Mouse (Mus musculus) embryonic stem cell, embryonic (primary cell): ENCODE data around the gene Gbgt1.

Experiments used
- CTCF ChIA-PET, 4 experiments: fragments of 300-600 bp in 2 of 4; fragments of 350-600 bp in 2 of 4; sonication (Branson Sonifier 250); formaldehyde crosslinking; loops; one replicate each; lab custom pipeline; 2022; ENCODE audit warnings: inconsistent platforms in 2 of 4; lab: Charles Lee
- POLR2A ChIA-PET, 4 experiments: fragments of 300-600 bp in 2 of 4; fragments of 350-600 bp in 2 of 4; sonication (Branson Sonifier 250); formaldehyde crosslinking; loops; one replicate each; lab custom pipeline; 2022; ENCODE audit warnings: antibody characterized with exemption in 4 of 4, inconsistent platforms in 1 of 4; lab: Charles Lee

Gbgt1 gene

GRCm38 (mm10) chr2:28528354-28528730 is 31.7 kb downstream of the Gbgt1 start:
- CTCF ChIA-PET, result interaction anchor here in 3 of 4 experiments (0.8 to 4.7 kb wide), 4 partner anchors 11 to 88 kb away, joined by 3 to 51 read pairs (median 15); no protein-coding TSS in a partner anchor
- POLR2A ChIA-PET, result interaction anchor here in 3 of 4 experiments (0.5 to 3.5 kb wide), 13 partner anchors 8 to 444 kb away, joined by 3 to 15 read pairs (median 3); no protein-coding TSS in a partner anchor

- POLR2A ChIA-PET, result interaction anchor here in 2 of 4 experiments (0.9 to 3.5 kb wide), 3 partner anchors 12 to 23 kb away, joined by 4 to 15 read pairs (median 11); no protein-coding TSS in a partner anchor
- CTCF ChIA-PET, result interaction anchor here in 1 of 4 experiments (0.5 to 1.3 kb wide), 3 partner anchors 12 to 717 kb away, joined by 3 to 6 read pairs (median 3); no protein-coding TSS in a partner anchor
Measured at GRCm38 (mm10) chr2:28529856-28530255, 33.2 kb downstream of the Gbgt1 start.

GRCm38 (mm10) chr2:28530311-28530710 is 33.6 kb downstream of the Gbgt1 start:
- CTCF ChIA-PET, result interaction anchor here in 1 of 4 experiments (1.2 kb wide), 1 partner anchor 77 kb away, joined by 3 read pairs; no protein-coding TSS in a partner anchor
- POLR2A ChIA-PET, result interaction anchor here in 1 of 4 experiments (0.9 to 2.0 kb wide), 2 partner anchors 8 to 13 kb away, joined by 4 to 11 read pairs; no protein-coding TSS in a partner anchor

- ChIA-PET POLR2A (interaction anchor here (0.5 to 3.0 kb wide), 18 partner anchors 7 to 315 kb away, joined by 3 to 13 read pairs (median 4); partner anchors contain the start of genes 1700007K13Rik (in 2 of the 4), Gm10134 (in 1 of the 4), Gtf3c5 (in 1 of the 4) and Ralgds (in 1 of the 4)), CTCF (interaction anchor here (0.6 to 1.6 kb wide), 13 partner anchors 14 to 66 kb away, joined by 3 to 10 read pairs (median 4); partner anchors contain the start of gene Gm10134 (in 1 of the 4))
Measured at GRCm38 (mm10) chr2:28532938-28533771, 36.5 kb downstream of the Gbgt1 start.

- CTCF ChIA-PET, result interaction anchor here in 3 of 4 experiments (0.6 to 1.6 kb wide), 15 partner anchors 14 to 65 kb away, joined by 3 to 10 read pairs (median 3); partner anchors contain the start of genes Gm10134 (in 1 of the 3) and Gtf3c5 (in 1 of the 3)
- POLR2A ChIA-PET, result interaction anchor here in 3 of 4 experiments (0.5 to 3.0 kb wide), 14 partner anchors 8 to 68 kb away, joined by 3 to 13 read pairs (median 6); partner anchors contain the start of genes 1700007K13Rik (in 2 of the 3), Gm10134 (in 1 of the 3), Gtf3c5 (in 1 of the 3) and Ralgds (in 1 of the 3)
Measured at GRCm38 (mm10) chr2:28533901-28534435, 37.3 kb downstream of the Gbgt1 start.

GRCm38 (mm10) chr2:28534436-28535262 is 38.0 kb downstream of the Gbgt1 start:
- CTCF ChIA-PET, result interaction anchor here in 3 of 4 experiments (0.7 to 1.6 kb wide), 8 partner anchors 8 to 49 kb away, joined by 3 to 7 read pairs (median 3); partner anchors contain the start of gene Gtf3c5 (in 1 of the 3)
- POLR2A ChIA-PET, result interaction anchor here in 3 of 4 experiments (0.7 to 3.0 kb wide), 7 partner anchors 9 to 22 kb away, joined by 3 to 16 read pairs (median 6); partner anchors contain the start of gene Ralgds (in 1 of the 3)

GRCm38 (mm10) chr2:28535263-28535540 is 38.5 kb downstream of the Gbgt1 start:
- CTCF ChIA-PET, result interaction anchor here in 3 of 4 experiments (0.7 to 1.6 kb wide), 8 partner anchors 8 to 161 kb away, joined by 3 to 7 read pairs (median 3); partner anchors contain the start of gene Gtf3c5 (in 1 of the 3)

GRCm38 (mm10) chr2:28535650-28536049 is 39.0 kb downstream of the Gbgt1 start:
- POLR2A ChIA-PET, result interaction anchor here in 3 of 4 experiments (0.6 to 3.0 kb wide), 12 partner anchors 10 to 520 kb away, joined by 3 to 16 read pairs (median 3); no protein-coding TSS in a partner anchor
- CTCF ChIA-PET, result interaction anchor here in 3 of 4 experiments (0.6 to 2.3 kb wide), 12 partner anchors 9 to 716 kb away, joined by 3 to 8 read pairs (median 4); partner anchors contain the start of gene Gtf3c5 (in 1 of the 3)

More at GRCm38 (mm10) chr2:28535263-28535540, 38.5 kb downstream of the Gbgt1 start:
- POLR2A ChIA-PET, result interaction anchor here in 3 of 4 experiments (0.6 to 3.0 kb wide), 12 partner anchors 9 to 519 kb away, joined by 3 to 16 read pairs (median 3); partner anchors contain the start of gene Ralgds (in 1 of the 3)

- ChIA-PET POLR2A (interaction anchor here in 3 of 4 experiments (0.6 to 3.0 kb wide), 14 partner anchors 8 to 468 kb away, joined by 3 to 16 read pairs (median 4); partner anchors contain the start of gene Gtf3c5 (in 1 of the 3)), CTCF (interaction anchor here (0.6 to 2.3 kb wide), 12 partner anchors 9 to 1515 kb away, joined by 3 to 8 read pairs (median 4); partner anchors contain the start of gene Gtf3c5 (in 1 of the 4))
Measured at GRCm38 (mm10) chr2:28536166-28536565, 39.5 kb downstream of the Gbgt1 start.

- CTCF ChIA-PET, result interaction anchor here in 3 of 4 experiments (0.6 to 2.3 kb wide), 18 partner anchors 9 to 1516 kb away, joined by 3 to 9 read pairs (median 3); partner anchors contain the start of gene Gtf3c5 (in 1 of the 3)
- POLR2A ChIA-PET, result interaction anchor here in 3 of 4 experiments (0.6 to 2.7 kb wide), 17 partner anchors 8 to 467 kb away, joined by 3 to 16 read pairs (median 4); partner anchors contain the start of genes Gtf3c5 (in 2 of the 3) and Tsc1 (in 1 of the 3)
Measured at GRCm38 (mm10) chr2:28536766-28537633, 40.3 kb downstream of the Gbgt1 start.

GRCm38 (mm10) chr2:28537634-28537920 is 40.9 kb downstream of the Gbgt1 start:
- CTCF ChIA-PET, result interaction anchor here (0.8 to 2.3 kb wide), 10 partner anchors 9 to 73 kb away, joined by 3 to 9 read pairs (median 4); partner anchors contain the start of gene Gtf3c5 (in 1 of the 4)
- POLR2A ChIA-PET, result interaction anchor here in 3 of 4 experiments (0.5 to 2.7 kb wide), 13 partner anchors 7 to 103 kb away, joined by 3 to 8 read pairs (median 4); partner anchors contain the start of genes Gtf3c5 (in 1 of the 3) and Tsc1 (in 1 of the 3)

- ChIA-PET POLR2A (interaction anchor here in 3 of 4 experiments (0.5 to 2.7 kb wide), 17 partner anchors 9 to 102 kb away, joined by 3 to 11 read pairs (median 4); partner anchors contain the start of genes Gtf3c5 (in 1 of the 3) and Tsc1 (in 1 of the 3)), CTCF (interaction anchor here (0.6 to 2.3 kb wide), 19 partner anchors 8 to 168 kb away, joined by 3 to 9 read pairs (median 4); partner anchors contain the start of gene Gtf3c5 (in 1 of the 4))
Measured at GRCm38 (mm10) chr2:28537995-28538816, 41.5 kb downstream of the Gbgt1 start.

GRCm38 (mm10) chr2:28538817-28539128 is 42.1 kb downstream of the Gbgt1 start:
- CTCF ChIA-PET, result interaction anchor here (0.6 to 2.0 kb wide), 11 partner anchors 9 to 169 kb away, joined by 3 to 9 read pairs (median 6); no protein-coding TSS in a partner anchor
- POLR2A ChIA-PET, result interaction anchor here in 3 of 4 experiments (0.6 to 2.7 kb wide), 9 partner anchors 10 to 44 kb away, joined by 3 to 11 read pairs (median 4); partner anchors contain the start of gene Gtf3c5 (in 1 of the 3)

- ChIA-PET POLR2A (interaction anchor here in 3 of 4 experiments (1.0 to 2.7 kb wide), 8 partner anchors 10 to 44 kb away, joined by 3 to 11 read pairs (median 4); partner anchors contain the start of gene Gtf3c5 (in 1 of the 3)), CTCF (interaction anchor here (0.8 to 2.0 kb wide), 9 partner anchors 9 to 169 kb away, joined by 3 to 9 read pairs (median 6); no protein-coding TSS in a partner anchor)
Measured at GRCm38 (mm10) chr2:28539206-28539605, 42.5 kb downstream of the Gbgt1 start.
